Mouse (Mus musculus): ENCODE measurements around the gene Ppp1r27.
A peak's percentile ranks its signal among the peaks of the same experiment; 100 is the strongest.
"Not testable (repeated sequence)": the region's sequence is repeated elsewhere in the genome, so short reads cannot be mapped to it uniquely, and the experiment has no call there.

The Ppp1r27 gene

GRCm38 (mm10) chr11:120575046-120575445 lies 24.1 kb upstream of the Ppp1r27 start:
- no peak for DNase-seq

GRCm38 (mm10) chr11:120574278-120574600 lies 23.3 kb upstream of the Ppp1r27 start:
- no peak for DNase-seq

- DNase-seq = peak; percentile 18
Measured at GRCm38 (mm10) chr11:120573585-120574277, 22.8 kb upstream of the Ppp1r27 start.

GRCm38 (mm10) chr11:120572752-120573584 lies 22.0 kb upstream of the Ppp1r27 start, which contains the start of gene P4hb:
TSS of gene P4hb (minus strand) at chr11:120573253.
- peak; percentile 99 for DNase-seq

- DNase-seq = no peak
Measured at GRCm38 (mm10) chr11:120572417-120572751, 21.5 kb upstream of the Ppp1r27 start.

GRCm38 (mm10) chr11:120571754-120572416 lies 21.0 kb upstream of the Ppp1r27 start:
- no peak for DNase-seq

- DNase-seq = no peak
Measured at GRCm38 (mm10) chr11:120571122-120571521, 20.2 kb upstream of the Ppp1r27 start.

- DNase-seq = no peak
Measured at GRCm38 (mm10) chr11:120568324-120568723, 17.4 kb upstream of the Ppp1r27 start.

- no peak for DNase-seq
Measured at GRCm38 (mm10) chr11:120565114-120565513, 14.2 kb upstream of the Ppp1r27 start.

- DNase-seq = no peak
Measured at GRCm38 (mm10) chr11:120562949-120563348, 12.0 kb upstream of the Ppp1r27 start.

- no peak for DNase-seq
Measured at GRCm38 (mm10) chr11:120560952-120561728, 10.2 kb upstream of the Ppp1r27 start.

GRCm38 (mm10) chr11:120558843-120559242 lies 7.9 kb upstream of the Ppp1r27 start:
- not testable (repeated sequence) for DNase-seq

- no peak for DNase-seq
Measured at GRCm38 (mm10) chr11:120555260-120555659, 4.3 kb upstream of the Ppp1r27 start.

- DNase-seq = no peak
Measured at GRCm38 (mm10) chr11:120554834-120555233, 3.9 kb upstream of the Ppp1r27 start.

GRCm38 (mm10) chr11:120552736-120553135 lies 1.8 kb upstream of the Ppp1r27 start:
- DNase-seq = no peak

- DNase-seq = no peak
Measured at GRCm38 (mm10) chr11:120549986-120550809, 734 bp downstream of the Ppp1r27 start.

- peak; percentile 95 for DNase-seq
Measured at GRCm38 (mm10) chr11:120549168-120549945, 1.6 kb downstream of the Ppp1r27 start, which contains the start of gene Mcrip1. TSS of gene Mcrip1 (minus strand) at chr11:120549727.

- no peak for DNase-seq
Measured at GRCm38 (mm10) chr11:120548786-120549167, 2.2 kb downstream of the Ppp1r27 start.

GRCm38 (mm10) chr11:120548214-120548613 lies 2.7 kb downstream of the Ppp1r27 start:
- DNase-seq = no peak

GRCm38 (mm10) chr11:120547469-120547868 lies 3.5 kb downstream of the Ppp1r27 start:
- DNase-seq = peak; percentile 37

GRCm38 (mm10) chr11:120545964-120546363 lies 5.0 kb downstream of the Ppp1r27 start:
- DNase-seq = no peak

Measured in lung, postnatal 36 days (tissue).